In genomic region chr9:55386117-55386516, GRCm38 (mm10) we compare ENCODE assay signal across 17 mouse cellular contexts. TPM values are rescaled to one million over a fixed set of nuclear protein-coding genes. Genes with fewer than 3 reads are reported as not detected.
"Had no signal": no experiment of that assay in that cellular context is flagged by ENCODE, and none has a peak within 500 bp of the region (broad histone marks: within the 10 kb centered on the region; RNA-seq: fewer than 3 reads in every experiment).

No protein-coding gene starts in this region.

- H3K9me3 ChIP-seq: limb, embryonic 12.5 days; limb, embryonic 15.5 days had no signal

- ATAC-seq: liver, postnatal 0 days had no signal

- H3K4me2 ChIP-seq: limb, embryonic 12.5 days; limb, embryonic 15.5 days; liver, embryonic 11.5 days; lung, embryonic 14.5 days; midbrain, embryonic 11.5 days had no signal

- H3K36me3 ChIP-seq: limb, embryonic 12.5 days; limb, embryonic 15.5 days had no signal

- H3K4me1 ChIP-seq: limb, embryonic 12.5 days; limb, embryonic 15.5 days had no signal

- H3K4me3 ChIP-seq: left cerebral cortex, adult 2 months; limb, embryonic 12.5 days; limb, embryonic 15.5 days had no signal

- DNase-seq: kidney, adult 9 months; kidney, postnatal 10 days; kidney, postnatal 36 days; layer of hippocampus, postnatal 36 days; left cerebral cortex, postnatal 4 days; liver, postnatal 0 days; lung, embryonic 14.5 days; lung, postnatal 10 days; midbrain, embryonic 14.5 days; thymus, adult 18-20 months; thymus, postnatal 36 days had no signal

- H3K9ac ChIP-seq: limb, embryonic 12.5 days; limb, embryonic 15.5 days; liver, embryonic 14.5 days; liver, postnatal 0 days; lung, embryonic 14.5 days had no signal

- H3K27ac ChIP-seq: left cerebral cortex, adult 2 months; limb, embryonic 12.5 days; limb, embryonic 15.5 days; liver, embryonic 14.5 days had no signal

RNA-seq across cellular contexts. Expression of gene Tmem266, which starts 59.4 kb away (rescaled TPM):
- polyA plus RNA-seq: liver, embryonic 11.5 days; liver, embryonic 14.5 days; liver, postnatal 0 days had no signal
